Mouse (Mus musculus) G1E (cell line): ENCODE results near the gene Arhgef1.
A peak's percentile ranks its signal among the peaks of the same experiment; 100 is the strongest.

Experiments used
- CTCF ChIP-seq: IDR thresholded peaks from 2 replicates; pipeline ENCODE4 v1.5.1; 2012; ENCODE audit warnings: low read depth, low read length, inconsistent platforms, mixed read lengths
- GATA1 ChIP-seq: IDR thresholded peaks from 2 replicates; pipeline ENCODE4 v1.6.1; 2012; ENCODE audit warnings: borderline replicate concordance, low read length, inconsistent platforms, mixed read lengths
- POLR2AphosphoS5 ChIP-seq: IDR thresholded peaks from 2 replicates; pipeline ENCODE4 v1.6.1; 2012; ENCODE audit warnings: low read depth, low read length, inconsistent platforms; ENCODE audit not compliant: insufficient replicate concordance
- TAL1 ChIP-seq: conservative IDR thresholded peaks from 2 replicates; pipeline ENCODE4 v1.6.1; 2012; ENCODE audit warnings: low read depth, low read length, inconsistent platforms, mixed read lengths

GRCm38 (mm10) chr7:24964897-24965535 is 62.3 kb downstream of the Arhgef1 start:
- TF ChIP-seq CTCF = peak; percentile 42; the same call in 1 of the 2 replicates
- no peak for TF ChIP-seq GATA1
- TF ChIP-seq TAL1 = no peak
- no peak for TF ChIP-seq POLR2AphosphoS5
